Mouse (Mus musculus): ENCODE measurements around the gene Lamc1. TPM values are rescaled to one million over a fixed set of nuclear protein-coding genes. Genes with fewer than 3 reads are reported as not detected.
"Not testable (repeated sequence)": the region's sequence is repeated elsewhere in the genome, so short reads cannot be mapped to it uniquely, and the experiment has no call there.

The Lamc1 gene
- polyA plus RNA-seq, 1 experiment from 2014 or later = 36.0 TPM

GRCm38 (mm10) chr1:153347040-153347439 lies 14.5 kb upstream of the Lamc1 start:
- H3K4me1 ChIP-seq (ENCODE audit: control insufficient read depth, insufficient read depth, low read length) = no peaks in the 10 kb centered on the region
- no peak overlapping the region for H3K4me3 ChIP-seq (ENCODE audit: low read depth, low read length)
- no peaks in the 10 kb centered on the region for H3K27me3 ChIP-seq (ENCODE audit: control insufficient read depth, insufficient read depth, low read length)
- no peaks in the 10 kb centered on the region for H3K9me3 ChIP-seq (replicated peaks; ENCODE audit: control insufficient read depth, low read length)
- no peak for ATAC-seq (replicated peaks; ENCODE audit: insufficient number of reproducible peaks, low FRiP score, low TSS enrichment, low read depth)
- H3K27ac ChIP-seq (replicated peaks; ENCODE audit: low read depth, low read length) = no peak overlapping the region
- DNase-seq (ENCODE audit: low spot score) = no peak
- WGBS = 96% methylated on average over 2 of the region's 2 CpGs
- H3K4me2 ChIP-seq (ENCODE audit: low read depth, low read length) = no peak overlapping the region
- no peak overlapping the region for H3K9ac ChIP-seq (replicated peaks; ENCODE audit: low read length)
- no peaks in the 10 kb centered on the region for H3K36me3 ChIP-seq (replicated peaks; ENCODE audit: control insufficient read depth, insufficient read depth, low read depth, low read length)

GRCm38 (mm10) chr1:153345699-153346291 lies 13.2 kb upstream of the Lamc1 start:
- Histone ChIP-seq H3K4me2 (ENCODE audit: low read depth, low read length) (no peak overlapping the region), H3K36me3 (replicated peaks; ENCODE audit: control insufficient read depth, insufficient read depth, low read depth, low read length) (no peaks in the 10 kb centered on the region), H3K9ac (replicated peaks; ENCODE audit: low read length) (no peak overlapping the region), H3K4me3 (ENCODE audit: low read depth, low read length) (no peak overlapping the region), H3K27me3 (ENCODE audit: control insufficient read depth, insufficient read depth, low read length) (no peaks in the 10 kb centered on the region), H3K4me1 (ENCODE audit: control insufficient read depth, insufficient read depth, low read length) (no peaks in the 10 kb centered on the region), H3K27ac (replicated peaks; ENCODE audit: low read depth, low read length) (no peak overlapping the region), H3K9me3 (replicated peaks; ENCODE audit: control insufficient read depth, low read length) (no peaks in the 10 kb centered on the region)
- DNase-seq (ENCODE audit: low spot score) (no peak), ATAC-seq (replicated peaks; ENCODE audit: insufficient number of reproducible peaks, low FRiP score, low TSS enrichment, low read depth) (no peak)
- WGBS = 67% methylated on average over 16 of the region's 16 CpGs

- Histone ChIP-seq H3K27me3 (ENCODE audit: control insufficient read depth, insufficient read depth, low read length) (no peaks in the 10 kb centered on the region), H3K36me3 (replicated peaks; ENCODE audit: control insufficient read depth, insufficient read depth, low read depth, low read length) (no peaks in the 10 kb centered on the region), H3K4me2 (ENCODE audit: low read depth, low read length) (no peak overlapping the region), H3K27ac (replicated peaks; ENCODE audit: low read depth, low read length) (no peak overlapping the region), H3K9me3 (replicated peaks; ENCODE audit: control insufficient read depth, low read length) (no peaks in the 10 kb centered on the region), H3K4me3 (ENCODE audit: low read depth, low read length) (no peak overlapping the region), H3K4me1 (ENCODE audit: control insufficient read depth, insufficient read depth, low read length) (no peaks in the 10 kb centered on the region), H3K9ac (replicated peaks; ENCODE audit: low read length) (no peak overlapping the region)
- WGBS = 81% methylated on average over 2 of the region's 2 CpGs
- no peak for DNase-seq (ENCODE audit: low spot score)
- ATAC-seq (replicated peaks; ENCODE audit: insufficient number of reproducible peaks, low FRiP score, low TSS enrichment, low read depth) = no peak
Observed at GRCm38 (mm10) chr1:153345002-153345401, 12.4 kb upstream of the Lamc1 start.

- not testable (repeated sequence) for H3K4me1 ChIP-seq (ENCODE audit: control insufficient read depth, insufficient read depth, low read length); ATAC-seq (replicated peaks; ENCODE audit: insufficient number of reproducible peaks, low FRiP score, low TSS enrichment, low read depth); H3K9me3 ChIP-seq (replicated peaks; ENCODE audit: control insufficient read depth, low read length); DNase-seq (ENCODE audit: low spot score); H3K4me2 ChIP-seq (ENCODE audit: low read depth, low read length); H3K4me3 ChIP-seq (ENCODE audit: low read depth, low read length); H3K27me3 ChIP-seq (ENCODE audit: control insufficient read depth, insufficient read depth, low read length); H3K9ac ChIP-seq (replicated peaks; ENCODE audit: low read length); H3K27ac ChIP-seq (replicated peaks; ENCODE audit: low read depth, low read length); H3K36me3 ChIP-seq (replicated peaks; ENCODE audit: control insufficient read depth, insufficient read depth, low read depth, low read length)
- WGBS = 90% methylated on average over 10 of the region's 10 CpGs
Observed at GRCm38 (mm10) chr1:153335451-153335850, 2.9 kb upstream of the Lamc1 start.

- no peak; the same call in 1 of the 2 replicates for ATAC-seq (replicated peaks; ENCODE audit: insufficient number of reproducible peaks, low FRiP score, low TSS enrichment, low read depth)
- no peak for DNase-seq (ENCODE audit: low spot score)
- Histone ChIP-seq H3K4me1 (ENCODE audit: control insufficient read depth, insufficient read depth, low read length) (no peaks in the 10 kb centered on the region), H3K9ac (replicated peaks; ENCODE audit: low read length) (peak overlapping the region; percentile 55), H3K27ac (replicated peaks; ENCODE audit: low read depth, low read length) (no peak overlapping the region), H3K4me2 (ENCODE audit: low read depth, low read length) (peak overlapping the region; percentile 94), H3K36me3 (replicated peaks; ENCODE audit: control insufficient read depth, insufficient read depth, low read depth, low read length) (no peaks in the 10 kb centered on the region), H3K9me3 (replicated peaks; ENCODE audit: control insufficient read depth, low read length) (no peaks in the 10 kb centered on the region), H3K27me3 (ENCODE audit: control insufficient read depth, insufficient read depth, low read length) (no peaks in the 10 kb centered on the region), H3K4me3 (ENCODE audit: low read depth, low read length) (peak overlapping the region; percentile 92)
- WGBS = 8% methylated on average over 22 of the region's 22 CpGs
Observed at GRCm38 (mm10) chr1:153333296-153334121, 923 bp upstream of the Lamc1 start.

GRCm38 (mm10) chr1:153331796-153332443 lies 666 bp downstream of the Lamc1 start:
- H3K36me3 ChIP-seq (replicated peaks; ENCODE audit: control insufficient read depth, insufficient read depth, low read depth, low read length) = no peaks in the 10 kb centered on the region
- WGBS = under 1% methylated on average over 41 of the region's 42 CpGs
- DNase-seq (ENCODE audit: low spot score) (peak; percentile 61), ATAC-seq (replicated peaks; ENCODE audit: insufficient number of reproducible peaks, low FRiP score, low TSS enrichment, low read depth) (peak; percentile 56)
- H3K27ac ChIP-seq (replicated peaks; ENCODE audit: low read depth, low read length) = peak overlapping the region; percentile 84
- no peaks in the 10 kb centered on the region for H3K4me1 ChIP-seq (ENCODE audit: control insufficient read depth, insufficient read depth, low read length)
- H3K4me3 ChIP-seq (ENCODE audit: low read depth, low read length) = peak overlapping the region; percentile 92
- no peaks in the 10 kb centered on the region for H3K9me3 ChIP-seq (replicated peaks; ENCODE audit: control insufficient read depth, low read length)
- peak overlapping the region; percentile 94 for H3K4me2 ChIP-seq (ENCODE audit: low read depth, low read length)
- H3K9ac ChIP-seq (replicated peaks; ENCODE audit: low read length) = peak overlapping the region; percentile 87
- H3K27me3 ChIP-seq (ENCODE audit: control insufficient read depth, insufficient read depth, low read length) = no peaks in the 10 kb centered on the region

GRCm38 (mm10) chr1:153331206-153331605 lies 1.4 kb downstream of the Lamc1 start:
- Histone ChIP-seq H3K4me3 (ENCODE audit: low read depth, low read length) (peak overlapping the region; percentile 92), H3K36me3 (replicated peaks; ENCODE audit: control insufficient read depth, insufficient read depth, low read depth, low read length) (no peaks in the 10 kb centered on the region), H3K9me3 (replicated peaks; ENCODE audit: control insufficient read depth, low read length) (no peaks in the 10 kb centered on the region), H3K4me1 (ENCODE audit: control insufficient read depth, insufficient read depth, low read length) (no peaks in the 10 kb centered on the region), H3K9ac (replicated peaks; ENCODE audit: low read length) (peak overlapping the region; percentile 51), H3K4me2 (ENCODE audit: low read depth, low read length) (peak overlapping the region; percentile 94), H3K27me3 (ENCODE audit: control insufficient read depth, insufficient read depth, low read length) (no peaks in the 10 kb centered on the region), H3K27ac (replicated peaks; ENCODE audit: low read depth, low read length) (no peak overlapping the region)
- DNase-seq (ENCODE audit: low spot score) (no peak), ATAC-seq (replicated peaks; ENCODE audit: insufficient number of reproducible peaks, low FRiP score, low TSS enrichment, low read depth) (no peak)
- WGBS = 1% methylated on average over 4 of the region's 4 CpGs

GRCm38 (mm10) chr1:153329306-153329705 lies 3.3 kb downstream of the Lamc1 start:
- ATAC-seq (replicated peaks; ENCODE audit: insufficient number of reproducible peaks, low FRiP score, low TSS enrichment, low read depth) = no peak
- WGBS = 81% methylated on average over 6 of the region's 6 CpGs
- no peaks in the 10 kb centered on the region for H3K9me3 ChIP-seq (replicated peaks; ENCODE audit: control insufficient read depth, low read length)
- no peak overlapping the region for H3K4me3 ChIP-seq (ENCODE audit: low read depth, low read length)
- no peaks in the 10 kb centered on the region for H3K36me3 ChIP-seq (replicated peaks; ENCODE audit: control insufficient read depth, insufficient read depth, low read depth, low read length)
- no peaks in the 10 kb centered on the region for H3K27me3 ChIP-seq (ENCODE audit: control insufficient read depth, insufficient read depth, low read length)
- H3K9ac ChIP-seq (replicated peaks; ENCODE audit: low read length) = no peak overlapping the region
- no peak overlapping the region for H3K27ac ChIP-seq (replicated peaks; ENCODE audit: low read depth, low read length)
- no peaks in the 10 kb centered on the region for H3K4me1 ChIP-seq (ENCODE audit: control insufficient read depth, insufficient read depth, low read length)
- no peak for DNase-seq (ENCODE audit: low spot score)
- no peak overlapping the region for H3K4me2 ChIP-seq (ENCODE audit: low read depth, low read length)
